Mouse (Mus musculus): ENCODE data around the gene Tesk1.
A peak's percentile ranks its signal among the peaks of the same experiment; 100 is the strongest.
"Not testable (repeated sequence)": the region's sequence is repeated elsewhere in the genome, so short reads cannot be mapped to it uniquely, and the experiment has no call there.

Gene Tesk1

DNA sequence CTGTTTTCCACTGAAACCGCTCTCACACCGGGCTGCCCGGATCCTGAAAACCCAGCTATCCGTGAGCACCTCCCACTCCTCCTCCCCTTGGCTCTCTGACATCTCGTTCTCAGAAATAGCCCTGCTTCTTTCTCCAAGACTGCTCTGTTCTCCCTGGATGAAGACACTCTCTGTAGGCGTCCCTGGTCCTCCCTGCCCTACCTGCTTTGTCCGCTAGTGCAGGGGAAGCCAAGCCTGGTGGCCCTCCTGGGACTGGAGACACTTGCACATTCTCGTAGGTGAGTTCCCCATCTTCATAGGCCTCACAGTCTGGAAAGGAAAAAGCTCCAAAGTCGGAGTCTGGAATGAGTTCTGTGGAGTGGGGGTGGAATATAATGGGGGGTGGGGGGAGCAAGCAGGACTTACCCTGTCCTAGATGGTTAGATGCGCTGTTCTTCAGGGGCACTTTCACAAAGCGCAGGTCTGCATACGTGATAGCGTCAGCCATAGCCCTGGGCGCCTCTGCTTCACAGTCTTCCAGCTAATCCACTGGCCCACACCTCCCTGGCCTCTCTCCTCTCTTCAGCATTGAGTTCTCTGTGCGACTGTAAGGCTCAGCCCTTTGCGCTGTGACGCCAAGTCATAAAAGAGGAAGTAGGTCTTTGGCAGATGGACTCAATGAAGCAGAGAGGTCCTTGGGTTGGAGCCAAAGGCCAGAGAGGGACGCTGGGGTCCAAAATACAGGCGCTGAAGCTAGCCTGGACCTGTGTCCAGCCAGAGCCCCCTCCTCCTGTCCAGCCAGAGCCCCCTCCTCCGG lies 12.5 kb downstream of the Tesk1 start, which contains the start of gene Cd72:
Gene Cd72 (minus strand): TSS at position 588 of the 796 bp plus-strand sequence.
- DNase-seq (ENCODE audit: low spot score): no peak

- no peak for DNase-seq (ENCODE audit: low spot score)
Observed at GRCm38 (mm10) chr4:43456470-43456869, 14.7 kb downstream of the Tesk1 start.

DNA sequence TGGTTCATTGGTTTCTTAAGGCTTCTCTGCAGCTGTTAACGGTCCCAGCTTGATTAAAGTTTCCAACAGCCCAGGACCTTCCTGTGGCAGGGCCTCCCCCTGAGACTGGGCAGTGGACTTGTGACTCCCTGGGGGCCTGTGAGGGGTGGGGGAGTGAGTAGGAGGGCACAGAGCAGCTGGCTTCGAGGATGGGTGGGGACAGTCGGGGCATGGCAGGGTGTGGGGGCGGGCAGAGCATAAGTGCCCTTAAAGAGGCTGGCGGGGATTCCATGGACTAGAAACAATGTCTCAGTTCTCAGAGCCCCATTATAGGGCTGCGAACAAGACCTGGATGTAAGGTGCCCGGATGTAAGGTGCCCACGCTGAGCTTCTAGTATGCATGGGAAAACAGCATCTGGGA lies 15.4 kb downstream of the Tesk1 start:
- DNase-seq (ENCODE audit: low spot score): no peak

GRCm38 (mm10) chr4:43463102-43463501 lies 21.4 kb downstream of the Tesk1 start:
- DNase-seq (ENCODE audit: low spot score): no peak

DNA sequence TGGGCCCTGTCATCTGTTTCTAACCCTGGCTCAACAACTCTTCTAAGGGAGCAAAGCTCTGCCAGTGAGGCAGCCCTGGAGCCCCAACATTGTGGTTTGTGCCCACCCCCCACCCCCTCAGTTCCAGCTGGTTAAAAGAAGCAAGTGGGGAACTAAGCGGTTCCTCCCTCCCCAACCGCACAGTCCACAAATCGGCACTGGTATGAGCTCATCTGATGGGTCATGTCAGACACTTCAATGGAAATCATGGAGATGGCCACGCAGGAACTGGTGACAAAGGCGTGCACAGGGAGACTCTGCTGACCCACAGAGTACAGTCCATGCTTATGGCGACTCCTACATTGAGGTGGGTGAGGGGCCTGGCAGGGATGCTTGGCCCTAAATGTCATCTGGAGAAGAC lies 24.2 kb downstream of the Tesk1 start:
- no peak for DNase-seq (ENCODE audit: low spot score)

GRCm38 (mm10) chr4:43466872-43467271 lies 25.1 kb downstream of the Tesk1 start:
- DNase-seq (ENCODE audit: low spot score): no peak

GRCm38 (mm10) chr4:43470301-43470700 lies 28.6 kb downstream of the Tesk1 start:
- DNase-seq (ENCODE audit: low spot score): no peak

- no peak for DNase-seq (ENCODE audit: low spot score)
Observed at GRCm38 (mm10) chr4:43473636-43474035, 31.9 kb downstream of the Tesk1 start.

DNA sequence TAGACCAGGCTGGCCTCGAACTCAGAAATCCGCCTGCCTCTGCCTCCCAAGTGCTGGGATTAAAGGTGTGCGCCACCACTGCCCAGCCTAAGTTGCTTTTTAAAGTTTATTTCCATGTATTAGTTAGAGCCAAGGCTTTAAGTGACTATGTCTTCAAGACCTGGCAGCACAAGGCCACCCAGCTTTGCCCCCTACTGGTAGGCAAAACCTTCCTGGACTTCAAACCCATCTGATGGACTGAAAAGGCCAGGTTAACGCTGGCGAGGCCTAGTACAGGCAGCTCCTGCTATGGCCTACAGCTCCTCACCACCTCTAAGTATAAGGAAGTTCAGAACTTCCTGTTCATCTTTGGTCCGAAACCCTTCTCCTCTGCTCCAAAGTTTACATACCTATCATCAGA lies 34.9 kb downstream of the Tesk1 start:
- DNase-seq (ENCODE audit: low spot score): no peak

DNA sequence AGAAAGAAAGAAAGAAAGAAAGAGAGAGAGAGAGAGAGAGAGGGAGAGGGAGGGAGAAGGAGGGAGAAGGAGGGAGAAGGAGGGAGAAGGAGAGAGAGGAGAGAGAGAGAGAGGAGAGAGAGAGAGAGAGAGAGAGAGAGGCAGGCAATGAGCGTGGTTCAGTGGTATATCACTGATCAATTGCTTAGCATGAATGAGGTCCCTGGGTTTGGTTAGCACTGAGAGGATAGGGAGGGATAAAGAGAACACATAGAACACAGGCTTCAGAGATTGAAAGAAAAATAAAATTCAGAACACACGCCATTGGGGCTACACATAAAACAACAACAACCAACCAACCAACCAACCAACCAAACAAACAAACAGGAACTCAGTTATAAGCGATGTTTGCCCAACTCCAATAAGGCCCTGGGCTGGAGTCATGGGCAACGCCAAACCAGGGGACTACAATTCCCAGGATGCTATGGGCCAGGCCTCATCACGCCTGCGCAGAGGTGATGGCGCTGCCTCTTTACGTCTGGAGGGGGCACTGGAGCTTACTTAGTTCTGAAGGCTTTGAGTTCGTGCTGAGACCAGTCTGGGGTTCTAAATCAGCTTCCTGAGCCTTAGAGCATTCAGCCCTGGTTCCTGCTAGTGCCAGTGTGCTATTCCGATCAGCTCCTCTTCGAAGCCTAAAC lies 36.3 kb downstream of the Tesk1 start:
- DNase-seq (ENCODE audit: low spot score): peak; percentile 74

GRCm38 (mm10) chr4:43478534-43478858 lies 36.8 kb downstream of the Tesk1 start:
- DNase-seq (ENCODE audit: low spot score): no peak

DNA sequence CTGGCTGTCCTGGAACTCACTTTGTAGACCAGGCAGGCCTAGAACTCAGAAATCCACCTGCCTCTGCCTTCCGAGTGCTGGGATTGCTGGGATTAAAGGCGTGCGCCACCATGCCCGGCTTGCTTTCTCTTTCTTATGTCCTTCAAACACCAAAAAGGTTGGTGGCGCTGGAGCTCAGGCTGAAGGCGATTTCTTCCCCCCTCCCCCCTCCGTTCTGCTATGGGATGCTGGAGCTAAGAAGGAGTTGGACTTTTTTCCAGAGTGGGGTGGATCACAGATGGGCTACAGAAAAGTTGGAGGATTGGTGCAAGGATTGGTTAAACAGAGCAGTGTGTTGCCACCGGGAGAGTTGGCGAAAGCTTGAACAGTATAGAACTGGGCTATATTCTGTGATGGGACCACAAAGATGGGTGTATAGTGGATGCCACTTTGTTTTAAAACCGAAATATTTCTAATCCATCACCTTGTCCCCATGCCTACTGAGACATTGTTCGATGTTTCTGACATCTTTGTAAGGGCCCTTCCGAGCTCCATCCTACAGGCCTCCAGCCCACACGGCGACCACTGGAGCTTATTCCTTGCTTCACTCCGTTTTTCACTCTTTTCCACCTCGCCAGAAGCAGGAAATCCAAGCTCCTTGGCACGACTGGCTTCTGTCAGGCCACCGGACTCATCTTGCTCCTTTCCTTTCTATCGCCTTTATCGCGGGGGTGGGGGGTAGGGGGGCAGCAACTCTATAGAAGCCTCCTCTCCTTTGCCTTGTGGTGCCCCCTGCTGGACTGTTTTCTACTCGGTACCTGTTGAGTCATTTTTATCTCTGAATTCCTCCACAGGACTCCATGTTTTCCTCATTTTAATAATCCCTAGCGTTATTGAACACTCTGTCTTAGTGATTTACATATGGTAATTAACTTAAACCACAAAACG lies 37.4 kb downstream of the Tesk1 start:
- peak; percentile 63 for DNase-seq (ENCODE audit: low spot score)

GRCm38 (mm10) chr4:43480985-43481384 lies 39.2 kb downstream of the Tesk1 start:
- DNase-seq (ENCODE audit: low spot score): no peak

DNA sequence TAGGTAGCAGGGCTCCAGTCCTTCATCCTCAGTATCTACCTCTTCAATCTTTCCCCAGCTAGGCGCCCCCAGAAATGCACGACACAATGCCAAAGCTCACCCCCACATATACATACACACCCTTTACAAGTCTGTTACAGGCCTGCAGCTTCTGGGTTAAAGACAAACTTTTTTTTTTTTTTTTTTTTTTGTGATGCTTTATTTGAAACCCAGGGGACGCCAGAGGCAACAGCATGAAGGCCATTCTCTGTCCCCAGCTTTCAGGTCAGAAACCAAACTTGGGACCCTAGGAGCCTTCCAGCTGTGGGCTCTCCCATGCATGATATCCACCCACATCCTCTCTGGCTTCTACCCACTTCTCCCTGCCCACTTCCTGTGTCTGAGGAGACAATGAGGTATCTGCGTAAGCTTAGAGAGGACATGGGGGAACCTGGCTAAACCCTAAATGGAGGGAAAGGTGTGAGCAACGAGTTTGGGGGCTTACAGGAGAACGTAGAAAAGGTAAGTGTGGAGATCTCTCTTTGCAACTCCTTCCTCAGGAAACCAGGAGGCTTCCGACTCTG lies 40.2 kb downstream of the Tesk1 start:
- DNase-seq (ENCODE audit: low spot score): no peak

GRCm38 (mm10) chr4:43482591-43482990 lies 40.9 kb downstream of the Tesk1 start:
- DNase-seq (ENCODE audit: low spot score): no peak

DNA sequence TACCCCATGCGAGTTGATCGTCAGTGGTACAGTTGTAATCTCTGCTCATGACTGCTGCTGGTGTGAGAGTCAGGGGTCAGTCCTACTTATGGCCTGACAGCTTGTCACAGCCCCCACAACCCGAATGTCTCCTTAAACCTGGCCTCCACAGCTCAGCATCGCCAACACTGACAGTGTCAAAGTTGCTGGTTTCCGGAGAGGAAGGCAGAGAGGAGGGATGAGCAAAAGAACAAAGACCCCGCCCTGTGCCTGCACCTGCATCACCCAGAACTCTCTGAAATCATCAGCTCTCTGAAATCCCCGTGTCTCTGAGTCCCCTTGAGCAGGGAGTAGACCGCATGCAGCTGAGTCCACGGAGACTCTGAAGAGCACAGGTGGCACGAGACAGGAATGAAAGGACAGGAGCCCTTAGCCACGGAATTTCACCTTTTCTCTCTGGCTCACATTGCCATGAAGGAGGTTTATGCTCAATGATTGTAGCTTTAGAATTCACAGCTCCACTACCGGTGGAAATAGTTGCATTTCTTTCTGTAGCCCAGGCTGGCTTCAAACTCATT lies 41.9 kb downstream of the Tesk1 start, which contains the start of gene Sit1:
Gene Sit1 (minus strand): TSS at position 200 of the 557 bp plus-strand sequence.
- no peak for DNase-seq (ENCODE audit: low spot score)

DNA sequence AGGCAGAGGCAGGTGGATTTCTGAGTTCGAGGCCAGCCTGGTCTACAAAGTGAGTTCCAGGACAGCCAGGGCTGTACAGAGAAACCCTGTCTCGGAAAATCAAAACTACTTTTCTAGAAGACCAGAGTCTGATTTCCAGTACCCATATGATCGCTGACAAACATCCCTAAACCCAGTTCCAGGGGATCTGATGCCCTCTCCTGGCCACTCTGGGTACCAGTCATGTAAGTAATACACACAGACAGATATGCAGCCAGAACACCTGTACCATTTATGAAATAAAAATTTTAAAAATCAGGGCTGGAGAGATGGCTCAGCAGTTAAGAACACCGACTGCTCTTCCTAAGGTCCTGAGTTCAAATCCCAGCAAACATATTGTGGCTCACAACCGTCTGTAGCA lies 43.9 kb downstream of the Tesk1 start:
- not testable (repeated sequence) for DNase-seq (ENCODE audit: low spot score)

DNA sequence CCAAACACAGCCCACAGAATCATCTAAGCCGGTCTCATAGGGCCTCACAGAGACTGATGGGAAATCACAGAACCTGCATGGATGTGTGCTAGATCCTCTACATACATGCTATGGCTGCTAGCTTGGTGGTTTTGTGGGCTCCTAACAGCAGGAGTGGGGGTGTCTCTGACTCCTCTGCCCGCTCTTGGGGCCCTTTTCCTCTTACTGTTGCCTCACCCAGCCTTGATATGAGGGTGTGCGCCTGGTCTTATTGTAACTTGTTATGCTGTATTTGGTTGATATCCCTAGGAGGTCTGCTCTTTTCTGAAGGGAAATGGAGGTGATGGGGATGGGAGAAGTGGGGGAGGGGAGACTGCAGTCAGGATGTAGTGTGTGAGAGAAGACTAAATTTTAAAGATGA lies 47.9 kb downstream of the Tesk1 start:
- no peak for DNase-seq (ENCODE audit: low spot score)

GRCm38 (mm10) chr4:43490801-43491200 lies 49.1 kb downstream of the Tesk1 start:
- DNase-seq (ENCODE audit: low spot score): no peak

DNA sequence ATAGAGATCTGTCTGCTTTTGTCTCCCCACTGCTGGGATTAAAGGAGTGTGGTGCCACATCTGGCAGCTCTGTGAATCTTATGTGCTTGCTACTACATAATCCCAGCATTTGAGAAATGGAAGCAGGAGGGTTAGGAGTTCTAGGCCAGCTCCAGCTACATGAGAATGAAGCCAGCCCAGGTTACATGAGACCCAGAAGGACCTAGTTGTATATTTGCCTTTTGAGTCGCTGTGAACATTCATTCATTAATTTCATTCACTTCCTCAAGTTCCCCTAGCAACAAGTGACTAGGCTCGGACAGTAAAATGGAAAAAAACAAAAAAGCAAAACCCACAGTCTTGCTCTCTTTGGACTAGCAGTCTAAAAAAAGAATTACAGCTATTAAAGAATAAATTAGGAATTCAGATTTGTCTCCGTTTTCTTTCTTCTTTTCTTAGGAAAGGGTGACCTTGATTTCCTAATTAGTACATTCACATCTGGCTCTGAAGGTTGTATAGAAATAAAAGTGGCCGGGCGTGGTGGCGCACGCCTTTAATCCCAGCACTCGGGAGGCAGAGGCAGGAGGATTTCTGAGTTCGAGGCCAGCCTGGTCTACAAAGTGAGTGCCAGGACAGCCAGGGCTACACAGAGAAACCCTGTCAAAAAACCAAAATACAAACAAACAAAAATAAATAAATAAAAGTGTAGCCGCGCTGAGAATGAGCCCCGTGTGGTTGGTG lies 50.5 kb downstream of the Tesk1 start:
- DNase-seq (ENCODE audit: low spot score): no peak

- DNase-seq (ENCODE audit: low spot score): peak; percentile 68
Observed at GRCm38 (mm10) chr4:43492821-43493185, 51.1 kb downstream of the Tesk1 start, which contains the start of gene Ccdc107. Gene Ccdc107 (plus strand): TSS chr4:43492900.
